Mouse (Mus musculus): Measurements from ENCODE around the gene Ahnak.

Ahnak gene

GRCm38 (mm10) chr19:9061221-9061893 lies 72.3 kb downstream of the Ahnak start:
- peak; percentile 99 for DNase-seq (ENCODE audit: extremely low read depth, low read depth, low spot score)

- no peak for DNase-seq (ENCODE audit: extremely low read depth, low read depth, low spot score)
Measured at GRCm38 (mm10) chr19:9062822-9063221, 73.7 kb downstream of the Ahnak start.

GRCm38 (mm10) chr19:9063831-9064230 lies 74.7 kb downstream of the Ahnak start:
- no peak for DNase-seq (ENCODE audit: extremely low read depth, low read depth, low spot score)

- DNase-seq (ENCODE audit: extremely low read depth, low read depth, low spot score): no peak
Measured at GRCm38 (mm10) chr19:9065621-9066561, 76.8 kb downstream of the Ahnak start.

- no peak for DNase-seq (ENCODE audit: extremely low read depth, low read depth, low spot score)
Measured at GRCm38 (mm10) chr19:9067292-9067691, 78.2 kb downstream of the Ahnak start.

- DNase-seq (ENCODE audit: extremely low read depth, low read depth, low spot score): no peak
Measured at GRCm38 (mm10) chr19:9069687-9070307, 80.7 kb downstream of the Ahnak start.

- DNase-seq (ENCODE audit: extremely low read depth, low read depth, low spot score): no peak
Measured at GRCm38 (mm10) chr19:9070316-9070715, 81.2 kb downstream of the Ahnak start.

GRCm38 (mm10) chr19:9071456-9072156 lies 82.5 kb downstream of the Ahnak start:
- DNase-seq (ENCODE audit: extremely low read depth, low read depth, low spot score): no peak

- DNase-seq (ENCODE audit: extremely low read depth, low read depth, low spot score): no peak
Measured at GRCm38 (mm10) chr19:9072157-9072530, 83.1 kb downstream of the Ahnak start.

GRCm38 (mm10) chr19:9073776-9074411 lies 84.8 kb downstream of the Ahnak start:
- no peak for DNase-seq (ENCODE audit: extremely low read depth, low read depth, low spot score)

- no peak for DNase-seq (ENCODE audit: extremely low read depth, low read depth, low spot score)
Measured at GRCm38 (mm10) chr19:9074424-9074823, 85.3 kb downstream of the Ahnak start.

- no peak for DNase-seq (ENCODE audit: extremely low read depth, low read depth, low spot score)
Measured at GRCm38 (mm10) chr19:9075558-9075957, 86.5 kb downstream of the Ahnak start.

- DNase-seq (ENCODE audit: extremely low read depth, low read depth, low spot score): no peak
Measured at GRCm38 (mm10) chr19:9076035-9076434, 87.0 kb downstream of the Ahnak start.

GRCm38 (mm10) chr19:9076982-9077660 lies 88.0 kb downstream of the Ahnak start:
- DNase-seq (ENCODE audit: extremely low read depth, low read depth, low spot score): no peak

- no peak for DNase-seq (ENCODE audit: extremely low read depth, low read depth, low spot score)
Measured at GRCm38 (mm10) chr19:9079916-9080315, 90.8 kb downstream of the Ahnak start.

GRCm38 (mm10) chr19:9081311-9082190 lies 92.5 kb downstream of the Ahnak start:
- DNase-seq (ENCODE audit: extremely low read depth, low read depth, low spot score): no peak

- DNase-seq (ENCODE audit: extremely low read depth, low read depth, low spot score): no peak
Measured at GRCm38 (mm10) chr19:9082191-9083009, 93.3 kb downstream of the Ahnak start.

GRCm38 (mm10) chr19:9083010-9083355 lies 93.9 kb downstream of the Ahnak start:
- DNase-seq (ENCODE audit: extremely low read depth, low read depth, low spot score): no peak
